Mouse (Mus musculus) forebrain, embryonic 16.5 days (tissue): ENCODE results near the gene A730061H03Rik. TPM values are rescaled to one million over a fixed set of nuclear protein-coding genes. Genes with fewer than 3 reads are reported as not detected.

Experiments
- ATAC-seq: fragments of 200-750 bp; cut with Nextera tagmentation; 2 replicates; pipeline ENCODE4 v1.8.0; 2017; ENCODE audit warnings: mild to moderate bottlenecking, moderate library complexity
- H3K27ac ChIP-seq: fragments of 300-500 bp; sonication (generic); 2 replicates; pipeline ENCODE4 v1.5.1; 2014; ENCODE audit warnings: low read length, control low read depth
- H3K27me3 ChIP-seq: fragments of 300-500 bp; sonication (generic); replicated peaks from 2 replicates; pipeline ENCODE4 v1.6.1; 2014; ENCODE audit warnings: low read length; ENCODE audit not compliant: control insufficient read depth, insufficient read depth
- H3K36me3 ChIP-seq: fragments of 300-500 bp; sonication (generic); 2 replicates; pipeline ENCODE4 v1.6.1; 2014; ENCODE audit not compliant: control insufficient read depth, insufficient read depth
- H3K4me1 ChIP-seq: fragments of 300-500 bp; sonication (generic); replicated peaks from 2 replicates; pipeline ENCODE4 v1.6.1; 2014; ENCODE audit warnings: low read length; ENCODE audit not compliant: control insufficient read depth, insufficient read depth
- H3K4me2 ChIP-seq: fragments of 300-500 bp; sonication (generic); 2 replicates; pipeline ENCODE4 v1.6.1; 2014; ENCODE audit warnings: mild to moderate bottlenecking, low read length, control low read depth
- H3K4me3 ChIP-seq: fragments of 300-500 bp; sonication (generic); replicated peaks from 2 replicates; pipeline ENCODE4 v1.5.1; 2014; ENCODE audit warnings: mild to moderate bottlenecking, low read length, control low read depth
- H3K9ac ChIP-seq: fragments of 300-500 bp; sonication (generic); replicated peaks from 2 replicates; pipeline ENCODE4 v1.6.1; 2014; ENCODE audit warnings: low read depth, low read length, control low read depth
- H3K9me3 ChIP-seq: fragments of 300-500 bp; sonication (generic); 2 replicates; pipeline ENCODE4 v1.6.1; 2016; ENCODE audit warnings: low read length; ENCODE audit not compliant: control insufficient read depth
- WGBS: fragments of 180-500 bp; shearing (Covaris S2); extraction: QIAGEN DNeasy Blood & Tissue Kit; methylation state at CpG from one replicate; pipeline ENCODE4 v1.1.7; 2014; 5-methylcytosine and 5-hydroxymethylcytosine counted together
- polyA plus RNA-seq: library from polyadenylated mRNA; unstranded; fragments of >200 nt; fragmentation: Nextera tagmentation; extraction: Ambion mirVana; gene quantifications from 2 replicates; pipeline ENCODE4 v1.2.1, GENCODE M21; 2015

Gene A730061H03Rik
- polyA plus RNA-seq, 1 experiment from 2014 or later = 0.63 TPM

- no peak overlapping the region for H3K9ac ChIP-seq
- no peak for ATAC-seq
- H3K27me3 ChIP-seq = no peaks in the 10 kb centered on the region
- no peak overlapping the region for H3K4me3 ChIP-seq
- H3K36me3 ChIP-seq = no peaks in the 10 kb centered on the region
- no peaks in the 10 kb centered on the region for H3K9me3 ChIP-seq
- no peak overlapping the region for H3K27ac ChIP-seq
- 97% methylated on average over 12 of the region's 12 CpGs for WGBS
- peaks cover 26% of the 10 kb centered on the region for H3K4me1 ChIP-seq
- no peak overlapping the region for H3K4me2 ChIP-seq
These were observed 17.9 kb downstream of the A730061H03Rik start for GRCm38 (mm10) chr14:55542268-55542667.

GRCm38 (mm10) chr14:55540787-55541321 is 19.4 kb downstream of the A730061H03Rik start:
- WGBS = 5% methylated on average over 10 of the region's 10 CpGs
- H3K27me3 ChIP-seq = no peaks in the 10 kb centered on the region
- ATAC-seq = peak; percentile 62

GRCm38 (mm10) chr14:55540067-55540786 is 20.0 kb downstream of the A730061H03Rik start, which contains the start of gene Pck2:
Gene Pck2 (plus strand): TSS chr14:55540266.
- Histone ChIP-seq H3K27me3 (no peaks in the 10 kb centered on the region), H3K27ac (peak within 1 kb of the TSS; percentile 67), H3K9ac (peak within 1 kb of the TSS; percentile 76), H3K9me3 (no peaks in the 10 kb centered on the region), H3K4me2 (peak within 1 kb of the TSS; percentile 83), H3K4me1 (peaks cover 26% of the 10 kb centered on the region), H3K36me3 (no peaks in the 10 kb centered on the region), H3K4me3 (peak within 1 kb of the TSS; percentile 63)
- ATAC-seq = peak; percentile 80
- WGBS = under 1% methylated on average over 32 of the region's 32 CpGs

More at GRCm38 (mm10) chr14:55540787-55541321, 19.4 kb downstream of the A730061H03Rik start:
- H3K9me3 ChIP-seq = no peaks in the 10 kb centered on the region
- H3K9ac ChIP-seq = peak overlapping the region; percentile 76
- H3K4me3 ChIP-seq = peak overlapping the region; percentile 63
- peak overlapping the region; percentile 83 for H3K4me2 ChIP-seq
- peaks cover 26% of the 10 kb centered on the region for H3K4me1 ChIP-seq
- H3K27ac ChIP-seq = peak overlapping the region; percentile 67
- no peaks in the 10 kb centered on the region for H3K36me3 ChIP-seq

- WGBS = 63% methylated on average over 6 of the region's 6 CpGs
- H3K27ac ChIP-seq = no peak overlapping the region
- H3K27me3 ChIP-seq = no peaks in the 10 kb centered on the region
- peaks cover 10% of the 10 kb centered on the region for H3K4me1 ChIP-seq
- no peaks in the 10 kb centered on the region for H3K36me3 ChIP-seq
- H3K4me2 ChIP-seq = no peak overlapping the region
- H3K9ac ChIP-seq = no peak overlapping the region
- no peak for ATAC-seq
- no peaks in the 10 kb centered on the region for H3K9me3 ChIP-seq
- H3K4me3 ChIP-seq = no peak overlapping the region
These were observed 24.0 kb downstream of the A730061H03Rik start for GRCm38 (mm10) chr14:55536116-55536745.

GRCm38 (mm10) chr14:55527940-55528339 is 32.3 kb downstream of the A730061H03Rik start:
- H3K4me3 ChIP-seq = no peak overlapping the region
- H3K9ac ChIP-seq = no peak overlapping the region
- no peak overlapping the region for H3K27ac ChIP-seq
- no peaks in the 10 kb centered on the region for H3K9me3 ChIP-seq
- H3K27me3 ChIP-seq = peaks cover 8% of the 10 kb centered on the region; the same call in 1 of the 2 replicates
- ATAC-seq = no peak
- H3K36me3 ChIP-seq = no peaks in the 10 kb centered on the region
- no peak overlapping the region for H3K4me2 ChIP-seq
- no peaks in the 10 kb centered on the region for H3K4me1 ChIP-seq
- 23% methylated on average over 3 of the region's 3 CpGs for WGBS

- no peak for ATAC-seq
- Histone ChIP-seq H3K36me3 (no peaks in the 10 kb centered on the region), H3K4me2 (no peak overlapping the region), H3K4me1 (no peaks in the 10 kb centered on the region), H3K4me3 (no peak overlapping the region), H3K27ac (no peak overlapping the region), H3K9me3 (no peaks in the 10 kb centered on the region), H3K27me3 (peaks cover 8% of the 10 kb centered on the region; the same call in 1 of the 2 replicates), H3K9ac (no peak overlapping the region)
- WGBS = 86% methylated on average over 2 of the region's 2 CpGs
These were observed 33.5 kb downstream of the A730061H03Rik start for GRCm38 (mm10) chr14:55526674-55527073.

- H3K27ac ChIP-seq = no peak within 1 kb of the TSS
- H3K9ac ChIP-seq = no peak within 1 kb of the TSS
- H3K4me2 ChIP-seq = no peak within 1 kb of the TSS
- no peak for ATAC-seq
- H3K36me3 ChIP-seq = no peaks in the 10 kb centered on the region
- H3K4me3 ChIP-seq = no peak within 1 kb of the TSS
- 39% methylated on average over 8 of the region's 8 CpGs for WGBS
- H3K4me1 ChIP-seq = peaks cover 9% of the 10 kb centered on the region
- H3K9me3 ChIP-seq = no peaks in the 10 kb centered on the region
- 0 out of 2 replicates have a peak, but pooled peaks cover 5% of the 10 kb centered on the region for H3K27me3 ChIP-seq
These were observed 35.4 kb downstream of the A730061H03Rik start, which contains the start of gene Nrl for GRCm38 (mm10) chr14:55524785-55525184. Gene Nrl (minus strand): TSS chr14:55524981.

- Histone ChIP-seq H3K4me1 (peaks cover 10% of the 10 kb centered on the region), H3K36me3 (no peaks in the 10 kb centered on the region), H3K27ac (no peak overlapping the region), H3K4me2 (no peak overlapping the region), H3K9ac (no peak overlapping the region), H3K9me3 (no peaks in the 10 kb centered on the region), H3K4me3 (no peak overlapping the region), H3K27me3 (0 out of 2 replicates have a peak, but pooled peaks cover 3% of the 10 kb centered on the region)
- no peak for ATAC-seq
- 49% methylated on average over 4 of the region's 4 CpGs for WGBS
These were observed 36.1 kb downstream of the A730061H03Rik start for GRCm38 (mm10) chr14:55524062-55524461.
